Mouse (Mus musculus) CD4-positive helper T cell, adult 2 months (primary cell): ENCODE results near the gene Cdk8.

Experiments used
- DNase-seq: peaks from one replicate; pipeline ENCODE4 v3.0.0-alpha.2; 2012; ENCODE audit warnings: low read depth, missing footprints, low spot score

Gene Cdk8

DNA sequence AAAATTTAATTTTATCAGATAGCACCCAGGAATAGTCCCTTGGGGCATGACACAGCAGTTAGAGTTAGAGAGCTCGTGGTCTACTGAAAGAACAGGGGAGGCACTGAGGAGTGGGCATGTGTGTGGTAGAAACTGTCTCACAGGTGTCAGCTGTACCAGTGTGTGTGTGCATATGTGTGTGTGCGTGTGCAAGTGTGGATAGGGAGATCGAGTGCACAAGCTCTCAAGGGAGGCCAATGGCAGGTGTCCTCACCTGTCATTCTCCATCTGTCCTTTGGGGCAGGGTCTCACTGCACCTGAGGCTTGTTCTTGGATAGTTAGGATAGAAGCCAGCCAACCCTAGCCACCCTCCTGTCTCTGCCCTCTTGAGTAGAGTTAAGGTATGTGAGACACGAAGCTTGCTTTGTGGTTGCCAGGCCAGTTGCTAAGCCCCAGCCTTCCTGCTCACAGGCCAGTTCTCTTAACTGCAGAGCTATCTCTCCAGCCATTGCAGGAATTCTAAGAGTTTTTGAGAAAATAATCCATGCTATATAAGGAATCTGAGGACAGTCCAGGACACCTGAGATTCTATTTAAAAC, 50.3 kb downstream of the Cdk8 start:
- DNase-seq = no peak

DNA sequence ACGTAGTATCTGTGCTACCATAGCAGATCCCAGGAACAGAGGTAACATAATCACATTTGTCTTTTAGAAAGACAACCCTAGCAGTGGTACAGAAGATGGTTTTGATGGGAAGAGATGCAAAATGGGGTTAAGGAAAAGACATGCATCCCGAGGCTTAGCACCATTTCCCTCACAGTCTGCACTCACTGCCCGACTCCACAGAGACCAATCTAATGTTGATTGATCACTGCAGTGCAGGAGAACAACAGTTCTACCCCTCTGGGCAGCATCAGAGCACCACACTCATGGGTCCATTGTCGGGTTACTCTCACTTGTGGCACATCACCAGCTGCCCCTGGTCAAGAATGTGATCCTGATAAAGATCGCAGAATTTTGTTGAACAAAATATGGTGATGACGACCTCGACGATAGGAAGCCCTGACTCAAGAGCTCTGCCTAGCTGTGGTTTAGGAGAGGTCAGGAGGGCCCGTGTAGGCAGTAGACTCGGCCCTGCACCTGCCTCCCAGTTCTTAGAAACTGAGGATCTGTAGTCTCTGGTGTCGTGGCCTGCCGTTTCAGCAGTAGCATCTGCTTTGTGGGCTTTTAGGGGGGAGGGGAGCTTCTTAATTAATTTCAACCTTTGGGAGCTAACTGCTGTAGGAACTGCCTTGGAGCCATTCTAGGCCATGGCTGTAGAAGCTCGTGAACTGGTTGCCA, 51.0 kb downstream of the Cdk8 start:
- DNase-seq = no peak

DNA sequence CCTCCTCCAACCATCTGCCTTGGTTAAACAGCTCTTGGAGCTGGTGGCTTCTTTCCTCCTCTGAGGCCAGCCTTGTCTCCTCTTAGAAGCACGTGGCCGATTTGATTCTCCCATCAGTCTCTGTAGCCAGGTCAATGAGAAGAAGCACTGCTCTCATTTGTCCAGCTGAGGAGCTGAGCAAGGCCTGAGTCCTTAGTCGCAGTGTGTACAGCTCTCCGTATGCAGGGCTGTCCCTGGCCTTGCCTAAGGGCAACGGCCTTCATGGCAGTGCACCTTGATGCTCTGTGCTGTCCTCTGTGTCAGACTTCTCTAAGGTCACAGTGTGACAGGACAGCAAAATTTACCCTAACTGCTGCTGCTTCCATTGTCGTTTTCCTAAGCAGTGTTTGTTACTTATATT, 52.9 kb downstream of the Cdk8 start:
- DNase-seq = no peak

DNA sequence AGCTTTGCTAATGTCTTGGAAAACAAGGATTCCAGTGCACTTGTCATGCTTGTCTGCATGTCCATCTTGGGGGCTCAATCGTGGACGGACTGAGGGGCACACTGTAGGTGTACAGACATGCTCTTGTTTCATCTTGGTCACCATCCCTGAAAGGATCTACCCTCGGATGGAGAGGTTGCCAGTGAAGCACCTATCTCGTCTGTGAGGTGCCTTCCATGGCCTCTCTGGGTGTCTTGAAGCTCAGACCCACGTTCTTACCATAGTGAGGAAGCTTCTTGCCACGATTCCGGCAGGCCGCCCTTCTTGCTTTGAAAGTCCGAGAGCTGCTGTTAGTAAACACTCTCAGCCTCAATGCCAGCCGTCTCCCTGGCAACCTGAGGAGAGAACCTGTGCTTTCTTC, 56.4 kb downstream of the Cdk8 start:
- no peak for DNase-seq

DNA sequence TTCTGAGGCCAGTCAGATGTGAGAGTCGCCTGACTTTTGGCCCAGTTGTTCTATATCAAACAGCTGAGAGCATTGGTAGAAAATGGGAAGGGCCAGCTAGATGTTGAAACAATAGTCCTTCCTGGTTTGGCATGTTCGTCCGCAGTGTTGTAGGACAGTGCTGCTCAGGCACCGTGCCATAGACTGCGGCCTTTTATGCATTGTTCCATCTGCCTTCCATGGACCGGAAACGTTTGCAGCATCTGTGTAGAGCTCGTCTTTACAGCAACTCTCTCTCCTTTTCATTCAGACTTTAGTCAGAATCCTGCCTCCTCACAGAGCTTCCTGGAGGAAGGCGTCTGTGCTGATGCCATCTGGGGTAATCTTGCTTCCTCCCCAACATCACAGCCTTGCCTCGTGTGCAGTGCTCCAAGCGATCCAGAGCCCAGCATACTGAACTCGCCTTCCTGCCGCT, 57.0 kb downstream of the Cdk8 start:
- no peak for DNase-seq

DNA sequence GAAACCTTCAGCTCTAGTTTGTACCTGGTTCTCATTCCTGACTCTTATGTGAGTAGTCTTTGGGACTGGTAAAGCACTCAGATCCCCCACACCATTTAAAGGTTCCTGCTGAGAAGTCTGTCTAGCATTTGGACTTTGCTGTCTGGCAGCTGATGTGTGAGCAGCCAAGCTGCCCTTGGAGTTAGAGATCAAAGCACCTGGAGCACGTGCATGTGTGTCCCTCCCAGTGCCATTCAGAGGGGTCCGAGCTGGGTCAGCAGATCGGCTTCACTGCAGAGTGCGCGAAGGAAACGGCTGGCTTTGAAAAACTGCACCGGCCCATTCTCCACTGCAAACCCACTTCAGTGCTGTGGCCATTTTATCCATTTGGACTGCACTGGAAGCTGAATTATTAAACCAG, 58.9 kb downstream of the Cdk8 start:
- DNase-seq = no peak

DNA sequence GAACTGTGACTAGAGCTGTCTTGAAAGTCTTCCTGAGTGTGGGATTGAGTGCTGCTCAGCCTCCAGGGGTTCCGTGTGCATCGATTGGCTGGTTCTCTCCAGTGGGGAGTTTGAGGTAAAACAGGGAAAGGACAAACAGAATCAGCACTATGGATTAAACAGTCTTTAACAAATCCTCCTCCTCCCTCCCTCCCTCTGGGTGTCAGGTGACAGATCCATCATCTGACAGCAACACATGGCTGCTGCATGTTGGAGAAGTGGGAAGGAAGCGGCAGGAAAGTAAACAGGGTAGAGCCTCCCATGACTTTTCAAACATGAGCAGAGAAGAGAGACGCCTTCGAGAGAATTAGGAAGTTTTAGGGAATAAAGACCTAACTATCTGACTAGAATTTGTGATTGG, 59.4 kb downstream of the Cdk8 start:
- no peak for DNase-seq

DNA sequence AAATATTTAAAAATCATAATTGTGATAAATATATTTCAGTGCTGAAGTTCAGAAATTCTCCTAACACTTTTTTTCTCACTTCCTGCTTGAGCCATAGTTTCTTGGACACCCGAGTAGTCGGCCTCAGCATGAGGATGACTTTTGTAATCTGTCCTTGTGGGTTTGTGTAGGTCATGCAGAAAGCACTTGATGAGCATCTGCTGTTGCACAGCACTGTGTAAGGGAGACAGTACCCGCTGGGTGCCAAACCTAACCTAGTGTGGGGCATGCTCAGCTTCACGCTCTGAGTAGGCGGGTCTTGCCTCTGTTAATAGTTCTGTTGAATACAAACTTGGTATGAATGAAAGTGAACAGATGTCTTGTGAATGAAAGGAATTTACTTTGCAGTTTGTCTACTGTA, 60.5 kb downstream of the Cdk8 start:
- no peak for DNase-seq

DNA sequence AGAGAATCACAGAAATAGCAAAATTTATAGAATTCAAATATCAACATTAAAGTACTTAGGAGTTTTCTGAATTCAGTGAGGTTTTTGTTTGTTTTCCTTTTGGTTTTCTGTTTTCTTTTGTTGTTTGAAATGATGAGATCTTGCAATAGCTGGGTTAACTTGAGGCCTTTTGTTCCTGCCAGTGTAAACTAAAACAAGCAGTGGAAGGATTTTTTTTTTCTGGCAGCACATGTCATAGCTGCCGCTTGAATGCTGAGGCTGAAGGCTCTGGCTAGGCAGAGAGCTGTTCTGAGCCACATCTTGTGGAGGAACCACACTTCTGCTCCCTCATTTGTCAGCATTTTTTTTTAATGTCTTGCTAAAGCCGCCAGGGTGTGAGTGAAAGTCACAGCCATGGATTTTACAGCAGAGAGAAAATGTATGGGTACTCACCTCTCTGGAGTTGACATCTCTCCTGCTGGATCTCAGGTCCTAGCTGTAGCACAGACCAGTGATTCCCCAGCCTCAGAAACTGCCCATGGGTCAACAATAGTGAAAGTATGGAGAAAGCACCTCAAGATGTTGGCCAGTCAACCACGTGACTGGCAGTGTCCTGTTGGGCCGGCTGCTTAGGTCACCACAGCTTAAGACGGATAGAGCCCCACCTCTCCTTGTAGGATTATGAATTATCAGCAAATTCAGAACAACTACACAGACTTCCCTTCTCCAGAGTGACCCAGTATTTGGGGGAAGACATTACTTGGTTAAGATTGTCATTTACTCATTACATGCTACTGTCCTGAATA, 62.1 kb downstream of the Cdk8 start:
- DNase-seq = no peak

DNA sequence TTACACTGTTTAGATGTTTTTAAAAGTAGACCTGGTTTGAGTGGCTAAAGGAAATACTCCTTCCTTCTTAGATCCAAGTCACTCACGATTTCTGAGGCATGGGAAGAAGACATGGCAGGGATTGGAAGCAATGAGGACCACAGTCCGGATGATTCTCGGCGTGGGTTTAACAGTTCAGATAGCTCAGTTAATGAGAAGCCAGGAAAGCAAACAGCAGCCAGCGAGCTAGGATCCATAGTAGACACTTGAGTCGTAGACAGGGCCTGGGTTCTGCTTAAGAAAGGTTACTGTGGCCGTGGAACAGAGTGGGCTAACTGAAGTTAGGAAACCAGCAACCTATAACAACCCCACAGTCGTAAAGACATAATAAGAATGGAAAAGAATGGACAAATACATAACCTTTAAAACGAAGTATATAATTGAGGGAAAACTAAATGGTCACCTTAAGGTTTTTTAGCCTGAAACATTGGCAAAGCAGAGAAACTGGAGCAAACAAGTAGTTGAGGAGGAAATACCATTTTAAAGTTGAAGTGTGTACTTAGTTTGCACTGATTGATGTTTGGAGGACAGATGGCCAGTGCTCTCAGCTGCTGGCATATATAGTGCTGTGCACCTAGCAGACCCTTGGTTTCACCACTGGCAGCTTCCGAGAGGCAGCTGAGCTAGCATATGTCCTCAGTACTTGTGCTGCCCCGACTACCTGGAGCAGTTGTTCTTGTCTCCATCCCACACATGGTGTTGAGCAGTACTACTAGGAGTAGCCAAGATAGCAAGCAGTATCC, 63.1 kb downstream of the Cdk8 start:
- no peak for DNase-seq

DNA sequence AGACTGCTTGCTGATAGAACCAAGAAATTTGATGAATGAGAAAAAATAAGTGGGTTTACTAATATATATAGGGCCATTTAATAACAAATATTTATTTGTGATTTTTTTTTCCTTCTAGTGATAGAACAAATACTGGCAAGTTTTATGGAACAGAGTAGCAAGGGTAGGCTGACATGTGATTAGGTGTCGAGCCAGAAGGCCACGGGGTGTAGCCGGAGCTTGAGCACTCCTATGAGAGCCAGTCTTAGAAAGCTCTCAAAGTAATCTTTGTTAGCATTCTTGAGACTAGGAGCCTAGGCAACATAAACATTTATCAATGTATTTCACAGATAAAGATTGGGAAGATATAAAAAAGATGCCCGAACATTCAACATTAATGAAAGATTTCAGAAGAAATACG, 63.8 kb downstream of the Cdk8 start:
- no peak for DNase-seq

DNA sequence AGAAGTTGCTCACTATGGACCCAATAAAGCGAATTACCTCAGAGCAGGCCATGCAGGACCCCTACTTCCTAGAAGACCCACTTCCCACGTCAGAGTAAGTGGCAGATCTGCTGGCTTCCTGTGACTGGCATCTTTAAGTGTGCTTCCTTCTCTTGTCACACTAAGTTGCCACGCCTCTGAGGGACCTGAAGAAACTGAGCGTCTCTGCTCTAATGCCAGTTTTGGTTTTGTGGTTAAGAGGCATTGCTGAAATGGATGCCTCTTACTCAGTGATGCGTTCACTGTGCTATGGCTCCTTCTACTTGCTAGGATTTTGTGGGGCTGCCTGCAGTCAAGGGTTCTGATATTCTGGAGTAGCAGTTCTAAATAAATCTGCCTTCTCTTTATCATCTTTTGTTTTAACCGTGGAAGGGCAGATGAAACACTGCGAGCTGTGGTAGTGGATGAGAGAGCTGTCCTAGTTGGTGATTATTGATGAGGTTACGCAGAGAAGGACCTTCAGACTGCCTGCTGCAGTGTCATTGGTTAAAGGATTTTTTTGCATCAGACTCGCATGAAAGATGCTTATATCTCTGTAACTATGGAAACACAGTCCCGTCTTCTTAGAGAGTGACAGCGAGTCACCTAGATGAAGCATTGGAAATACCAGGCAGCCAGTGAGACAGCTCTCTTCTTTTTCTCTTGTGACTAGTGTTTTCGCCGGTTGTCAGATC, 67.9 kb downstream of the Cdk8 start:
- DNase-seq = no peak

DNA sequence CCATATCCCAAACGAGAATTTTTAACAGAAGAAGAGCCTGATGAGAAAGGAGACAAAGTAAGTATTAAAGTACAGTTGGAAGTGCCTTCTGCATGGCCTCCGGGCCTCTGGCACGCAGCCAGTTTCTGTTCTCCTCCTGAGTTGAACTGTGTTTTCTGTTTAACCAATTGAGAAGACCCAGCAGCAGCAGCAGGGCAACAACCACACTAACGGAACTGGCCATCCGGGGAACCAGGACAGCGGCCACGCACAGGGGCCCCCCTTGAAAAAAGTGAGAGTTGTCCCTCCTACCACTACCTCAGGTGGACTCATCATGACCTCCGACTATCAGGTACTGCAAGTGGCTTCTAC, 68.5 kb downstream of the Cdk8 start:
- DNase-seq = no peak

DNA sequence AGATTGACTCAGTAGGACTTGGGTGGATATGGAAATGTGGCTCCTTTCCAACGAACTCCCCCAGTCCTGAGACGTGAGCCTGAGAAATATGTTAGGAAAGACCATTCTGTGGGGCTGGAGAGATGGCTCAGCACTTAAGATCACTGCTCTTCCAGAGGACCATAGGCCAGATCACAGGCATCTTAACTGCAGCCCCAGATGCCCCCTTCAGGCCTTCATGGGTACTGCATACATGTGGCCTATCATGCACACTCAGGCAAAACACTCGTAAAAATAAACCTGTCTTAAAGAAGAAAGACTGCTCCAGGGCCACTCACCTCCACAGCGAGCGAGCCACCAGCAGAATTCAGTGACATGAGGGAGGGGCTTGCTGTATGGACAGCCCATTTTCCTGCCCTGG, 72.4 kb downstream of the Cdk8 start:
- DNase-seq = peak; percentile 49

DNA sequence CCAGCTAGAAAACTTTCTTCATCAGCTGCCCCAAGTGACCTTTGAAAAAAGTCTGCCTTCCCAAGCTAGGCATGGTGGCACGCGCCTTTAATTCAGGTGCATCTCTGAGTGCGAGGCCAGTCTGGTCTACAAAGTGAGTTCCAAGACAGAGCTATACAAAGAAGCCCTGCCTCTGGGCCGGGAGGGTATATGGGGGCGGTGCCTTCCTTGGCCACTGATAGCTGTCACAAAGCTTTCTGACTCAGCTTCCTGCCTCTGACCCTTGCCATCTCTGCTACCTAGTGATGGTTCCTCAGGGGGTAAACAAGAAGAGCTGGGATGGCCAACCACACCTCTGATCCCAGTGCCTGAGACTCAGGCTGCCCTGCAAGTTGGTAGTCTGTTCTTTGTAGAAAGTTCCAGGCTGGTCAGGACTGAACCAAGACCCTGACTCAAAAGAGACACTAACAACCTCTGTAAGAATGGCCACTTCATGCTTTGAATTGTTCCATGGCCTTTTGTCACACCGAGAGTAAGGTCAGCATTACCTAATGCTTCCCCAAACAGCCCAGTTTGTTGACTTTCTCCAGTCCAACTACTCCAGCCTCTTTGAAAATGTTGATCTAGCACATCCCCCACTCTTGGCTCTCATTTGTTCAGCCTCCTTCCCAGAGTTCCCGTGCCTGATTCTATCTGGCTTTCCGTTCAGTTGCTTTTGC, 76.2 kb downstream of the Cdk8 start:
- DNase-seq = no peak

DNA sequence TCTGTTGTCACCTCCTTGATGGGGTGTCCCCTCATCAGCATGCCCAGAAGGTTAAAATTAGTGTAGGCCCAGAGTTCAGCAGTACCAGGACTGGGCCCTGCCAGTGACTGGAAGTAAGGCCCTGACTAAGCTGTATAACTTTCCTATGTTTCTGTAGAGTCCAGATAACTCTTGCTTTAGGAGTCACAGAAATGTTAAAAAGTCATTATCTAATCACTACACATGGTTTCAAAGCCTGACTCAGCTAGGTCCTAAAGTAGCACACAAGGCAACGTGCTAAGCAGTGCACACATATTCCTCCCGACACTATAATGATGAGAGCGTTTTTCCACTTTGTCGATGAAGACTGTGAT, 76.7 kb downstream of the Cdk8 start:
- DNase-seq = no peak

DNA sequence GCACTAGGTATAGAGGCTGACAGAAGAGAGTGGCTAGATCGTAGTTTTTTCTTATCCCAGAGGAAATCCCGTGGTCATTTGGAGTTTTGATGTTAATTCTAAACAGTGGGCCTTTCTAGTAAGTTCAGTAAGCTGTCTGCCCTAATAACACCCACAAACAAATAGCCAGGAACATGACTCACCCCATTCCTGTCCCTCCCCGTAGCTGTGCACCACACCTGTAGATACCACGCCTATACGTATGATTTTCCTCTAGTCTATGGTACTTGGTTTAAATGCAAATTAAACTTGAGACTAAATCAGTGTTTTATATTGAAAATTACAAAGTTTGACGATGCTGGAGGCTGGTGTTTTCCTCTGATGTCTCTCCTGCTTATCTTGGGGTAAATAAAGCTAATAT, 83.5 kb downstream of the Cdk8 start:
- no peak for DNase-seq

DNA sequence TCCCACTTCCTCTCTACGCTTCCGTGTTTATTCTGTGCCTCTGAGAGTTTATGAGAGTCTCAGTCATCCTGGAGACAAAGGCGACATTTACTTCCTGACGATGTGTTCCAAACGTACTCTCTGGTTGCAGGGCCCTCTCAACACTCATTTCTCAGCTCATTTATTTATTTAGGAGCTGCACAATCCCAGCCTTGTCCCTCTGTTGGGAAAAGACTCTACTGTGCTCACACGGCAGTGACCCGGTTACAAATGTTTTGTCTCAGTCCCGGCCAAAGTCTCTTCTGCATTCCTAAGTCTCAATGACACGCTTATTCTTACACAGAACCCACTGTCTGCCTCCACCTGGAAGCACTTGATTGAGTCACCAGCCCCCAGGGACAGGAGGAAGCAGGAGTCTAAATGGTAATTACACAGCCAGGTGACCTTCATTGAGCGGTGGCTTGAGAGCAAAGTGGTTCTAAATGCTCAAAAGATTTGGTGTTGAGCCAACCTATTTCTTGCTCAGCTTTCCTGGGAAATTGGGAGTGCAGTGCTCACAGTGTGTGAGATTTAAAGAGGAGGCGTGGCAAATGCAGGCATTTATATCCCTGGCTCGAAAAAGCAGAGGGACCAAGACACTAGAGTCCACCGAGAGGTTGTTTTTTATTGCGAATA, 84.4 kb downstream of the Cdk8 start:
- DNase-seq = no peak

DNA sequence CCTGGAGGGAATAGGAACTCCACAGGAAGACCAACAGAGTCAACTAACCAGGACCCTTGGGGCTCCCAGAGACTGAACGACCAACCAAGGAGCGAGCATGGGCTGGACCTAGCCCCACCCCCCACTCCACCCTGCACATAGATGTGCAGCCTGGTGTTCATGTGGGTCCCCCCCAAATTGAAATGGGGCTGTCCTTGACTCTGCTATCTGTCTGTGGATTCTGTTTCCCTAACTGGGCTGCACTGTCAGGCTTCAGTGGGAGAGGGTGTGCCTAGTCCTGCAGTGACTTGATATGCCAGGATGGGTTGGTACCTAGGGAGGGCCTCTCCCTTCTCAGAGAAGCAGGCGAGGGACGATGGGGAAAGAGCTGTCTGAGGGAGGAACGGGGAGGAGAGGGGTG, 85.3 kb downstream of the Cdk8 start:
- DNase-seq = no peak

DNA sequence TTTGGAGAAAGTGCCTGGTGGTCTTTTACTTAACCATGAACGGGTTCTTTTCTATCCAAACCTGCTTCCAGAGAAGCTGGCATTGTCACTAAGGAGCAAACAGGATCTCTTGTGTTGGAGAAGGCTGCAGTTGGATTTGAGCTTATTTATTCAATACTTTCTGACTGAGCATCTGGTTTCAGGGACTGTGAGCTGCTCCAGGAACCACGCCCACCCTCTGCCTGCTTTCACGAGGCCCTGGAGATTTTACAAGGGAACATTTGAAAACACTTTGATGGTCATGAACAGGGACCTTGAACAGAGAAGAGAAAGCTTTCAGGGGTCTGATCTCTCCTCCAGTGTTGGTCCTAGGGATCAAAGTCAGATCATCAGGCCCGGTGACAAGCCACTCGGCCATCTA, 87.0 kb downstream of the Cdk8 start:
- no peak for DNase-seq

DNA sequence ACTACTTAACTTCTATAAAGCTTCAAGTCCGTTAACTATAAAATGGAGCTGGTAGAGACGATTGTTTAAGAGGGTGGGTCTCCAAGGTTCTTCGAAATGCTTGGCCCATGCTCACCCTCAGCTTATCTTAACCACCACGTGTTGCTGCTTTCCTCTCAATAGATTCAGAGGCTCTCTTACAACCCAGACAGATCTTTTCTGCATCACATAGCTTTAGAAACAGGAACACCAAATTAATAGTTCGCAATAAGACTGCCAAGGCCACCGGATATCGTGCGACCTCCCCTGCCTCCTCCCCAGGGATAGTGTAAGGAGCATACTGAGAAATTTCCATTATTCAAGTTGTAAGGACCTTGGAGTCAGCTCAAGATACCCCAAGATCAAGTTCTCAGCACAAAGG, 87.4 kb downstream of the Cdk8 start:
- DNase-seq = no peak
